Mouse (Mus musculus): ENCODE results near the gene Magi2. TPM values are rescaled to one million over a fixed set of nuclear protein-coding genes. Genes with fewer than 3 reads are reported as not detected.

Magi2 gene
- polyA plus RNA-seq, 1 experiment from 2014 or later: 28.5 TPM

DNA sequence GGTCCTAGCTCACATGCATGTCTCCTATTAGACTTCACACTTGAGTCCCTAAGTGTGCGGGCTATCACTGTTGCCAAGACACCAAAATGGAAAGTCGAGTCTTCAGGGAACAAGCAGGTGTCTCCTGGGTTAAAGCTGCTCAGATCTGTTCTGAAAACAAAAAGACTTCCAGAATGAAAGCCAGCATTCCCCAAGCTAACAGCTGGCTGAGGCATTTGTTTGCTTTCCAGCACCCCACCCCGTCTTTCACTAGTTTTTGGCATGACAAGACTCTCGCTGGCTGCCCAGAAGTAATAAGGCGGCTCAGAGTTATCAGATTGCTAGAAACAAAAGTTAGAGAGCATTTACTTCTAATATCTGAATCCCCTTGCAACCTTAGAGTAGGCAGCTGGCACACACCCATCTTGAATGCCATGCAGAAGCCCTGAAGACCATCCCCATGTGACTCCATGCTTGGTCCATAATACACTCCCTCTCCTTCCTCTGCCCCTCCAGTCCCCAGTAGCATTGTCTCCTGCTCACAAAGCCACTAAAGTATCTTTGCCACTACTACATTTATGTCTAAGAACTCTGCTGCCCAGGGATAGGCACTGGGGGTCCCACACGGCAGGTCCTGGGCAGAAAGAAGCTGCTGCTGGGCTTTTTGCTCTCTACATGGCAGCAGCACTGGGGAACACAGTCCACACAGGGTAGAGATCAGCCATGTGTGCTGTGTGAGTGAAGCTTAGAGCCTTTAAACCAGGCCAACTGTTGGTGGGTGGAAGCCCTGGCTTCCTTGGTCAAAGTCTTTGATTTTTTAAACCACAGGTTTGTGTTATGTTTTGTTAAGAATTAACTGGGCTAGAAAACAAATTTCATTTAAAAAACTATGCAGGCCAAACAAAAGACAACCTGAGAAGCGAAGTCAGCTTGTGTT lies 1394.0 kb downstream of the Magi2 start:
- Histone ChIP-seq H3K27me3 (no peaks in the 10 kb centered on the region), H3K4me3 (no peak overlapping the region)
- WGBS: 79% methylated on average over 7 of the region's 7 CpGs

DNA sequence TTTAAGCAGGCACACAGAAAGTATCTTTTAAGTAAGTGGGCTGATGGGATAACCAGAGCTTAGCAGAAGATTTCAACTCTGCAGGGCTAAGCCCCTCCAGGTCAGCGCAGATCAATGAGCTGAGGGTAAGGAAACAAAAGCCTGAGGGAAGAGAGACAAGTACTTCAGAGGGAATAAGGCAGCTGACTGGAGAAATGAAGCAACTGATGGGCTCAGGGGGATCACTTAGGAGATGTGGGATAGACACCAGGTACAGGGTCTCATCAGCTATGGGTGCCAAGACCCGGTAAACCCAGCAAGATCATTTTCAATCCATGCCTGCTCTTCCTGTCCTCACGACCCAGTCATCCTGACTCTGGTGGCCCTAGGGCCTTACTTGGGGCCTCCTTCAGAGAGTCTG lies 1395.6 kb downstream of the Magi2 start:
- no peak for ATAC-seq (ENCODE audit: low FRiP score)
- Histone ChIP-seq H3K4me1 (replicated peaks) (peaks cover 8% of the 10 kb centered on the region), H3K27ac (0 out of 2 replicates have a peak overlapping the region, but pooled peaks have one; percentile 13), H3K27me3 (no peaks in the 10 kb centered on the region), H3K36me3 (no peaks in the 10 kb centered on the region), H3K9ac (no peak overlapping the region), H3K9me3 (no peaks in the 10 kb centered on the region), H3K4me2 (no peak overlapping the region), H3K4me3 (no peak overlapping the region)
- WGBS: 61% methylated on average over 3 of the region's 3 CpGs

More for the DNA sequence above, 1394.0 kb downstream of the Magi2 start:
- Histone ChIP-seq H3K9me3 (no peaks in the 10 kb centered on the region), H3K27ac (no peak overlapping the region), H3K4me1 (replicated peaks) (peaks cover 8% of the 10 kb centered on the region), H3K4me2 (no peak overlapping the region), H3K36me3 (no peaks in the 10 kb centered on the region), H3K9ac (no peak overlapping the region)
- no peak for ATAC-seq (ENCODE audit: low FRiP score)

DNA sequence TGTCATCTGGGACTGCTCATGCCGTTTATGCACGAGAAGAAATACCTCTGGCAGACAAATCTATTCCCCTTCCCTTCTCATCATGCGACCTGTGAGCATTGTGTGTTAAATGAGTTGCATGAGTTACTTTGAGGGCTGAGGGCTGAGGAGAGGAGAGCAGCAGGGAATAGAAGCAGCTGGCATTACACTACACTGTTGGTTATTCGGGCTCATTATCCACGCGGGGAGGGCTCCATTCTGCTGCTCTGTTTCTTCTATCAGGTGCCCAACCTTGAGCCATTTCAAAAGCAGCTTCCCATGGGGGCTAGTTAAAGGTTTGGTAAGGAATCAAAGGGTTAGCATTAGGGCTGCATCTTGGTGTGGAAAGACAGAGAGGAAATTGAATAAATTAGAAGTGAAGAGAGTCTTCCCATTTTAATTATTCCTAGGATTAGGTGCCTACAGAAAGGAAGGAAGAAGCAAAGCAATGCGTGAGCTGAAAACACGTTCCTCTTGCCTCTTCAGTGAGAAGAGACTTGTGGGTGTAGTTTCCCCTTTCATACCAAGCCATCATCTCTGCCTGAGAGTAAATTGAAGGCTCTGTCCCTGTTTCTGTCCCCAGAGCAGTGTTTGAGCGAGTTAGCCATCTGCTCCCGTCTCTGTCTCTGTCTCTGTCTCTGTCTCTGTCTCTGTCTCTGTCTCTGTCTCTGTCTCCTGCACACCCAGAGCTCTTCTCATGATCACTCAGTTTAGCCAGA lies 1396.2 kb downstream of the Magi2 start:
- Histone ChIP-seq H3K36me3 (no peaks in the 10 kb centered on the region), H3K4me3 (no peak overlapping the region), H3K4me1 (replicated peaks) (peaks cover 8% of the 10 kb centered on the region), H3K4me2 (no peak overlapping the region), H3K27ac (0 out of 2 replicates have a peak overlapping the region, but pooled peaks have one; percentile 13), H3K9me3 (no peaks in the 10 kb centered on the region), H3K9ac (no peak overlapping the region), H3K27me3 (no peaks in the 10 kb centered on the region)
- peak; percentile 54; the same call in 1 of the 2 replicates for ATAC-seq (ENCODE audit: low FRiP score)
- WGBS: 54% methylated on average over 10 of the region's 10 CpGs

DNA sequence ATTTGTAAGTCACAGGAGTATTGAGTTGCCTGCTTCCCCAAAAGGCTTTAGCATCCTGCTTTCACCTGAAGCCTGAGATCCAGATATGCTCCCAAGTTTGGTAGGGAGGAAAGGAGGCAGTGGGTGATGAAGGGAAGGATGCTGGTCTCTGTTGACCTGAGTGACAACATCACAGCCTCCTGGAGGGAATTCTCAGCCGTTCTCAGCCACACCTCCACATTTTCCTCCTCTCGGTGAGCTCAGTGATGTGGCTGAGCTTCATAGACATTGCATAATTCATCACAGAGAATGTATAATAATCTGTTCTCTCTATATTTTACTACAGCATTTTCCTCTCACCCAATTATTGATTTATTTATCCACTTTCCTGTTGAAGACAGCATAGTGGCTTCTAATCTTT lies 1398.3 kb downstream of the Magi2 start:
- H3K36me3 ChIP-seq: no peaks in the 10 kb centered on the region
- H3K9me3 ChIP-seq: no peaks in the 10 kb centered on the region
- no peak overlapping the region for H3K4me3 ChIP-seq
- H3K4me2 ChIP-seq: no peak overlapping the region
- H3K27me3 ChIP-seq: no peaks in the 10 kb centered on the region
- WGBS: 67% methylated on average over 2 of the region's 2 CpGs
- H3K9ac ChIP-seq: no peak overlapping the region
- H3K4me1 ChIP-seq (replicated peaks): peaks cover 8% of the 10 kb centered on the region
- no peak overlapping the region for H3K27ac ChIP-seq
- ATAC-seq (ENCODE audit: low FRiP score): no peak

DNA sequence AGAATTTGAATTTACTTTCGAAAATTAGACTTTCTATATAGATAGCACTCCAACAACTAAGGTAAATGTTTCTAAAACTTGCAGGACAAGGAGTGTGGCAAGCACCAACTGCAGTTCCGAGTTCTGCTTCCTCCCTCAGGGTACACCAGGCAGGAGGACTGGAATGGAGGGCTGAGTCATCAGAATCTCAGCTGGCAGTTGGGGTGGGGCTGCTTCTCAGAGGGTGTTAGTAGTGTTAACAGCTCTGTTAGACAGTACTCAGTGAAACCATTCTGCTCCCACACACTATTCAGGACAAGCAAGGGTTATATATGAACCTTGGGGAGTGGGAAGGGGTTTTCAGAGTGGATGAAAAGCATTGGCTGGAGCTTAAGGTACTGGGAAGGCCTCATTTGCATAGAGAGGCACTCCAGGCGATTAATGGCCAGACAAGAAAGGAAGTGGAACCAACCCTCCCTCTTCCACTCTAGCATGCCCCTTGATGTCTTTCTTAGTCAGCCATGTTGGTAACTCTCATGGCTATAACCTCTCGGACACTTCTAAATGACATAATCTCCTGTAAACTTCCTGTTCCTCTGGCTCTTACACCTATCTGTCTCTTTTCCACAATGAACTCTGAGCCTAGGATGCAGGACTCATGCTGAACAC lies 1402.2 kb downstream of the Magi2 start:
- 73% methylated on average over 4 of the region's 4 CpGs for WGBS

DNA sequence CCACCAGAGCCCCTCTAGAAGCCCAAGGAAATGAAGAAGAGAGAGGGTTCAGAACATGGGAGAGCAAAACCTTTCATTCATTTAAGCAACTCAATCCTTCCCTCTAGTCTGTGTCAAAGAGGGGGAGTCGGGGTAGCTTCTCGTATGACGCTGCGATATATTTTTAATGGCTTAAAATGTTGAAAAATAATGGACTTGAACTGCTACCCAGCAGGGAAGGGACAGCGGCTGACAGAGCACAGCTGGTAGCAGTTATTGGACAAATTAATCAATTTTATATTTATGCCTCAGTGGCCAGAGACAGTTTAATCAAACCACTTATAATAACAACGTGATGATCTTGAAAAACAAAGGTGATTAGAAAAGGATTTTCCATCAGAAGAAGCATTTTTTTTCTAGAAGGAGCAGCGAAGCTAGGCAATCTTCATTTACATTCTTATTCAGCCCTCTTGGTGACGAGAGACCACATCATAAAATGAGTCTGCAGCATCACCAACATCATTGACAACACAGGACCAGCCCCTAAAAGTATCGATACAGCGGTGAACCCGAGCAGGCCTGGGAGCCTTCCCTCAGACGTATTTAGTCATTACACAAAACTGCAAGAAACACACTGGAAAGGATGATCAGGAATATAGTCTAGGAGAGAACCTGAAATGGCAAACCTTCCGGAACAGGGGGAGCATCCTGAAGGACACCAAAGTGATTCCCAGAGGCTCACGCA lies 1407.4 kb downstream of the Magi2 start:
- Histone ChIP-seq H3K4me2 (no peak overlapping the region), H3K27me3 (no peaks in the 10 kb centered on the region), H3K27ac (peak overlapping the region; percentile 77), H3K36me3 (no peaks in the 10 kb centered on the region), H3K4me1 (replicated peaks) (peaks cover 17% of the 10 kb centered on the region), H3K4me3 (no peak overlapping the region), H3K9ac (no peak overlapping the region), H3K9me3 (no peaks in the 10 kb centered on the region)
- 48% methylated on average over 14 of the region's 14 CpGs for whole genome bisulfite sequencing
- peak; percentile 43 for ATAC-seq (ENCODE audit: low FRiP score)

More for the DNA sequence above, 1402.2 kb downstream of the Magi2 start:
- no peak for ATAC-seq (ENCODE audit: low FRiP score)
- Histone ChIP-seq H3K27ac (no peak overlapping the region), H3K9ac (no peak overlapping the region), H3K27me3 (no peaks in the 10 kb centered on the region), H3K4me1 (replicated peaks) (peaks cover 4% of the 10 kb centered on the region; the same call in 1 of the 2 replicates), H3K9me3 (no peaks in the 10 kb centered on the region), H3K36me3 (no peaks in the 10 kb centered on the region), H3K4me3 (no peak overlapping the region), H3K4me2 (no peak overlapping the region)

DNA sequence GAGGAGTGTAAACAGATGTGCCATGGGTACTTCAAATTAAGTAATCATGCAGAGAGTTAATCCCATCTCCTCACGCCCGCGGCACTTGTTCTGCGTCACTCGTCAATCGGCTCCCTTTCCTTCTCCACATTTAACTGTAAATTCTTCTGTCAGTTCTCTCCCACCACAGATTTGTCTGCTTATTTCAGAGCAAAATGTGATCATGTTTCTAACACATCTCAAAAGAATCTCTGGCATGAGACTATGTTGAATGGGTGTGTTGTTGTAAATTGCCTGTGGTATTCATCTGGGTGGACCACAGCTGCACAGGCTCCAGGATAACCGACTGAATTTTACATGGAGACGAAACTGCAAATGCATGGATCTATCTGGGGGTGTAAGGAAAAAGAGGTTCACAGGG lies 1408.0 kb downstream of the Magi2 start:
- Histone ChIP-seq H3K9ac (no peak overlapping the region), H3K4me2 (no peak overlapping the region), H3K4me1 (replicated peaks) (peaks cover 17% of the 10 kb centered on the region), H3K27ac (peak overlapping the region; percentile 77), H3K36me3 (no peaks in the 10 kb centered on the region), H3K27me3 (no peaks in the 10 kb centered on the region), H3K9me3 (no peaks in the 10 kb centered on the region), H3K4me3 (no peak overlapping the region)
- 0 out of 2 replicates have a peak, but pooled peaks have one; percentile 12 for ATAC-seq (ENCODE audit: low FRiP score)
- WGBS: 57% methylated on average over 8 of the region's 8 CpGs

DNA sequence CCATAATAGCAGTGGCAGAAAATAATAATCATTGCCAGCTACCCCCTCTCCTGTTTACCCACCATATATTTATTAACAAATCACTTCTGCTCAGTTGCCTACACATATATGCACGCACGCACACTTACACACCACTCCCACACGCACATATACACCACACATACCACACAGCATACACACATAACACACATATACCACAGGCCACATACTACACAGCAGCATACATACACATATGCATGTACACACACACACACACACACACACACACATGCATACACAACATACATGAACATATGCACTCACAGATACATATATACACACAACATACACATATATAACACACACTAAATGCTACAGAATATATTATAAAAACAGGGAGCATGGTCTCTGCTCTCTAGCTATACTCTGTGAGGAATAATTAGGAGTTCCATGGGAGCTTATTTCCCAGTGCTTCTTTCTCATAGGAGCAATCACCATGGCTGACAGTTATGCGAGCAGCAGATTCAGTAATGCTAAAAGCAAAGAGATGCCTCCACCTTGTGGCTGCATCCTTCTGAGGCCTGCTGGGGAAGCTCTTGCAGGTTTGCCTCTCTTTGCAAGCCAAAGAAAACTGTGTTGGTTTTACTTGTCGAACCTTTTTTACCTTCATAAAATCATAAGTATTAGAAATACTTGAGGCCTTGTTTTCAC lies 1410.6 kb downstream of the Magi2 start:
- Histone ChIP-seq H3K27ac (no peak overlapping the region), H3K9ac (no peak overlapping the region), H3K4me1 (replicated peaks) (peaks cover 34% of the 10 kb centered on the region), H3K9me3 (no peaks in the 10 kb centered on the region), H3K36me3 (no peaks in the 10 kb centered on the region), H3K4me3 (no peak overlapping the region), H3K27me3 (no peaks in the 10 kb centered on the region), H3K4me2 (no peak overlapping the region)
- no peak; the same call in 1 of the 2 replicates for ATAC-seq (ENCODE audit: low FRiP score)
- WGBS: 79% methylated on average over 5 of the region's 5 CpGs

DNA sequence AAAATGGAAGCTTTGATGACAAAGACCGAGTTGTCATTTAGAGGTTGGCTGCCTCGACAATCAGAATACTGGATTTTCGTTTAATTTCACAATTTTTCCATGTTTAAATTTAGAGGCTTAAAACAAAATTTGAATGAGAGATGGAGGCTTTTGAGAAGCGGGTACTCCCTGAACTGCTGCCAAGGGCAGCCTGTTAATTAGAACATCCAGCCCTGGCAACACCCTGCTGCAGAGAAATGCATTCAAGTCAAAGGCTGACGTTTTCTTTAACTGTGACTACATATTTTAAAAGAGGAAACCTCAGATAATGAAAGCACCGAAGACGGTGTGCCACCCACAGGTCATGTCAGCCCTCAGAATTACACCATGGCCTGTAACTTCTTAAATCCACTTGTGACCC lies 1415.4 kb downstream of the Magi2 start:
- Histone ChIP-seq H3K36me3 (peaks cover 3% of the 10 kb centered on the region; the same call in 1 of the 2 replicates), H3K27ac (0 out of 2 replicates have a peak overlapping the region, but pooled peaks have one; percentile 25), H3K4me2 (no peak overlapping the region), H3K4me3 (no peak overlapping the region), H3K27me3 (no peaks in the 10 kb centered on the region), H3K9me3 (no peaks in the 10 kb centered on the region), H3K9ac (no peak overlapping the region), H3K4me1 (replicated peaks) (peaks cover 17% of the 10 kb centered on the region)
- 67% methylated on average over 7 of the region's 7 CpGs for WGBS
- no peak for ATAC-seq (ENCODE audit: low FRiP score)

DNA sequence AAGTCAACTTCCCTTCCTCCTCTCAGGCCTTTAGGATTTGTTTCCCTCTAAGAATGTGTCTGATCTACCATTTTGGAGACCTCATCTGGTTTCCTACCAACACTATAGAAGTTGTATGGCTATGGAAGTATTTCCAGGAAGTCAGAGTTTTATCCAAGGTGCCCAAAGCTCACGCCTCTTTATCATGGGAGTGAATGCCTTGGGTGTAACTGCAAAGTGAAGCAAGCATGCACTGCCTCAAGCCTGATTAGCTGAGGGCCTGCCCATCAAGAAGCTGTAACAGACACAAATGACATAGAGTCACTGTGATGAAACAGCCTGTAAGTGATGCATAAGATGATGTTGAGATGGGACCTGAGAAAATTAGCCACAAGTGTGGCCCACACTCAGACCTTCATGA lies 1416.9 kb downstream of the Magi2 start:
- Histone ChIP-seq H3K4me1 (replicated peaks) (peaks cover 17% of the 10 kb centered on the region), H3K4me3 (no peak overlapping the region), H3K9ac (no peak overlapping the region), H3K27ac (no peak overlapping the region), H3K36me3 (peaks cover 9% of the 10 kb centered on the region; the same call in 1 of the 2 replicates), H3K9me3 (no peaks in the 10 kb centered on the region), H3K4me2 (no peak overlapping the region), H3K27me3 (no peaks in the 10 kb centered on the region)
- ATAC-seq (ENCODE audit: low FRiP score): no peak
- 78% methylated on average over 1 of the region's 1 CpGs for WGBS

DNA sequence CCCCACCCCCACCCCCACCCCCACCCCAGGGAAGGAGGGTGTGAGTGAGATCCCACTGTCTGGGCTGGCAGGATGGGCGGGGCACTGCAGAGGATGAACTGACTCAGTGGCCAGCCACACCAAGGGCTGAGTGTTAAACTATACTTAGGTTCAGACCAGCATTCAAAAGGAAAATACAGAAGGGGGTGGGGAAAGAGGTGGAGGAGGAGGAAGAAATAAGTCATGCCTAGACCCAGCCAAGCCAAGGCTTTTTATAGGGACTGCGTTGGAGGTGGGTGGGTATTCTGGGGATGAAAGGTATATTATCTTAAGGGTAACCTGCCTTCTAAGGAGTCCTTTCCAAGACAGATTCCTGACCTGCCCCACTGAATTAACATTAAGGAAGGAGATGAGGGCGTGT lies 1420.1 kb downstream of the Magi2 start:
- Histone ChIP-seq H3K4me1 (replicated peaks) (peaks cover 4% of the 10 kb centered on the region; the same call in 1 of the 2 replicates), H3K27me3 (no peaks in the 10 kb centered on the region), H3K9ac (no peak overlapping the region), H3K9me3 (no peaks in the 10 kb centered on the region), H3K27ac (no peak overlapping the region), H3K4me3 (no peak overlapping the region), H3K36me3 (peaks cover 14% of the 10 kb centered on the region), H3K4me2 (no peak overlapping the region)
- 93% methylated on average over 3 of the region's 3 CpGs for WGBS
- ATAC-seq (ENCODE audit: low FRiP score): 0 out of 2 replicates have a peak, but pooled peaks have one; percentile 57

All from hindbrain, embryonic 13.5 days (tissue).